Mouse (Mus musculus): ENCODE measurements around the gene Mrc2. TPM values are rescaled to one million over a fixed set of nuclear protein-coding genes. Genes with fewer than 3 reads are reported as not detected.

The Mrc2 gene
- total and polyA plus RNA-seq, 3 experiments = 17.0 to 30.2 (median 24.9) TPM

GRCm38 (mm10) chr11:105388636-105389035 lies 96.2 kb downstream of the Mrc2 start:
- DNase-seq = no peak

DNA sequence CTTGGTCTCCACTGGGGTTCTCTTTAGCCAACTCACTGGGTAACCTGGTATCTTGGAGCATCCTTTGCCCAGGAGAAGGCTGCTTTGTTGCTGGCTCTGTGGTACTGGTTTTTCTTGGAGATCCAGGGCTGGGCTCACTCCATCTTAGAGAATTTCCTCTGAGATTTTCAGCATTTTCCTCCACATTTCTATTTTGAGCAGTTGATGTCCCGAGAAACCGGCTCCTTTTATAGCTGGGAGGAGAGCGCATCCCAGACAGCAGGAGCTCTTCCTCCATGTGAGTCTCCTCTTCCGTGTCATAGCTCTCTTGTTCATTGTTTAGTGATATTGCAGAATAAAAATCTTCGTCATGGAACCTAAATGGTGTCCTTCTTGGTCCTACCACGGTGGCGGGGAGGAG lies 97.8 kb downstream of the Mrc2 start:
- DNase-seq = no peak

Other genes starting within 250 kb of the Mrc2 start
- 1 to 10 TPM in 1 of 2 experiments, not detected in 1; 1.2 TPM for gene Efcab3, start 229.1 kb upstream of the Mrc2 start, total RNA-seq (2021)
- not detected in 2 replicates for gene Efcab3, start 229.1 kb upstream of the Mrc2 start, polyA plus RNA-seq (2012; rRNA removed)
- 10 to 100 TPM; 18.9 to 24.0 TPM for gene Mettl2, start 166.2 kb upstream of the Mrc2 start, total RNA-seq (2021)
- 9.0 and 9.2 TPM in 2 replicates for gene Mettl2, start 166.2 kb upstream of the Mrc2 start, polyA plus RNA-seq (2012; rRNA removed)
- not detected for gene Gm10842, start 145.8 kb upstream of the Mrc2 start, total RNA-seq (2021)
- gene Gm10842, start 145.8 kb upstream of the Mrc2 start, polyA plus RNA-seq (2012; rRNA removed) = not detected in 2 replicates
- gene Tlk2, start 113.8 kb upstream of the Mrc2 start, total RNA-seq (2021) = 10 to 100 TPM; 44.6 to 68.5 TPM
- 7.1 and 10.9 TPM in 2 replicates for gene Tlk2, start 113.8 kb upstream of the Mrc2 start, polyA plus RNA-seq (2012; rRNA removed)
- not detected for gene March10, start 164.1 kb downstream of the Mrc2 start, total RNA-seq (2021)
- not detected in 2 replicates for gene March10, start 164.1 kb downstream of the Mrc2 start, polyA plus RNA-seq (2012; rRNA removed)